Mouse (Mus musculus): ENCODE measurements around the gene Foxp1.
A peak's percentile ranks its signal among the peaks of the same experiment; 100 is the strongest.

The Foxp1 gene

DNA sequence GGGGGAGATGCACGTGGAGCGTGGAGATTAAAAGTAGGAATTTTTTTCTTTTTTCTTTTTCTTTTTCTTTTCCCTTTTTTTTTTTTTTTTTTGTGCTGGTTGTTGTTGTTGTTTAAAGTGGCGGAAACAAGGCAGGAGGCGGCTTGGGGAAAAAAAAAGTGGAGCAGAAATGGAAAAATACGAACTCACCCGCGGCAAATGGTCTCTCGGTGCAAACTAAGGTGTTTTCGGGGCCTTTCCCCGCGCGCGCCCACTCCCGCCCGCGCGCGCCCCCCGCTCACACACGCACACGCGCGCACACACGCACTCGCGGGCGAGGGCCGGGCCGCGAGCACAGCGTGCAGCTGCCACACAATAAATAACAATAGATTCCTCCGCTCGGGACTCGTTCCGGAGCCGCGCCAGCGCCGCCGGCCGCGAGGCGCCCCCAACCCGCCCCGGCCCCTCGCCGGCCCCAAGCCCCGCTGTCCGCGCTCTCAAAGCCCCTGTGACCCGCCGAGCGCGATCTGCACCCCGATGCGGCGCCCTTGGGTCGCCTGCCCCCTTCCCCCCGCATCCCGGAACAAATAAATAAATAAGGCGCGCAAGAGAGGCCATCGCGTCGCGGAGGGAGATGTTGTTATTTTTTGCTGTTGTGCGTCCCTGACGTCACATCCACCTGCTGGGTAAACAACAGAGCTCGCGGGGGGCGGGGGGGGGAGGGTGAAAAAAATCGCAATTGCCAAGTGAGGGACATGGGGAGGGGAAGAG, at the start of gene Foxp1:
TSS of gene Foxp1 (minus strand) at position 363 of the 750 bp plus-strand sequence.
- peak; percentile 43 for ATAC-seq (ENCODE audit: insufficient number of reproducible peaks, low FRiP score, low TSS enrichment)

DNA sequence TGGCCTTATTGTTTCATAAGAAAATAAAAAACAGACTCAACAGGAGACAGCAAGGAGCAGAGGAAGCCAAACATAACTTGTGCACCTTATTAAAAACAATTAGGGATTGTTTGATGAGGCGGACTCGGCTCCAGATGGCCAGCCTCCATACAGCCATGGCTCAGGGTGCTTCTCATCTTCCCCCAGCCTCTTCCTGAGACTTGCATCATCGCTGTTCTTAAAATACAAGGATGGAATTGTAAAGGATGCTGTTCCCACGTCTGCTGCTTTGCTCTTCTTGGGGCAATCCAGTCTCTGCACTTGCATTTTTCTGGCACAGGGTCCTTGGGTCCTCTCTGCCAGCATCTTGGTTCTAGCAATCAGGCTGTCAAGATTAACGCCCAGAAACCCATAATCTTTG, 49.5 kb upstream of the Foxp1 start:
- no peak for ATAC-seq (ENCODE audit: insufficient number of reproducible peaks, low FRiP score, low TSS enrichment)

DNA sequence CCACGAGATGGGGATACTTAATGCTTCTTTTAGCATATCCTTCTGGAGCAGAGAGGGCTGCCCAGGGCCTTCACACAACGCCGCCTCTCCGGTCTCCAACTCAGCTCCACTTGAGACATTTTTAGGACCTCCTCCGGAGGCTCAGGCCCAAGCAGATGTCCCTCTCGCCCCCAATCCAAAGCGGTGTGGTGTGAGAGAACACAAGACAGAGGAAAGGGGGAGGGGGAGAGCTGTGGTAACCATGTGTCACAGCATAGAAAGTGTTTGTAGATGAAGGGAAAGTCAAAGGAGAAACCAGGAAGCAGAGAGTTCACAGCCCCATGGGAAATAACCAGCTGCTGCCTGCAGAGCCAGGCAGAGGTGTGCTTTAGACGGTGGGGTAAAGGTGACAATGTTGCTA, 44.4 kb upstream of the Foxp1 start:
- ATAC-seq (ENCODE audit: insufficient number of reproducible peaks, low FRiP score, low TSS enrichment), result no peak

DNA sequence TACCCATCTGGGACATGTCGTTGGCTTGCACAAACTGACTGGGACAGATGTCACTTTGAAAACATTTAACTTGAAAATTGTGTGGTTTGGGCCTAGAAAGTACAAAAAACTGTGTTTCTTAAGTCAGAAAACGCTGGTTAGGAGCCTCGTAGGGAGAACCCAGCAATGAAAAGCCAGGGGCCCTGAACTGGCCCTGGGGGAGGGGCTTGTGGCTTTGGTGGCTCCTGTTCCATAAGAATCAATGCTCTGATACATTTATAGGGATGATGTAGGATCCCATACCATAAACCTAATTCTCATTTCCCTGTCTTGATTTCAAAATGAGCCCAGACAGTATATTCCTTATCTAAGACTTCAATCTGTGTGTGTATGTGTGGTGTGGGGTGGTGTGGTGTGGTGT, 42.2 kb upstream of the Foxp1 start:
- no peak for ATAC-seq (ENCODE audit: insufficient number of reproducible peaks, low FRiP score, low TSS enrichment)

GRCm38 (mm10) chr6:99556950-99557349, 34.4 kb upstream of the Foxp1 start:
- ATAC-seq (ENCODE audit: insufficient number of reproducible peaks, low FRiP score, low TSS enrichment), result no peak

DNA sequence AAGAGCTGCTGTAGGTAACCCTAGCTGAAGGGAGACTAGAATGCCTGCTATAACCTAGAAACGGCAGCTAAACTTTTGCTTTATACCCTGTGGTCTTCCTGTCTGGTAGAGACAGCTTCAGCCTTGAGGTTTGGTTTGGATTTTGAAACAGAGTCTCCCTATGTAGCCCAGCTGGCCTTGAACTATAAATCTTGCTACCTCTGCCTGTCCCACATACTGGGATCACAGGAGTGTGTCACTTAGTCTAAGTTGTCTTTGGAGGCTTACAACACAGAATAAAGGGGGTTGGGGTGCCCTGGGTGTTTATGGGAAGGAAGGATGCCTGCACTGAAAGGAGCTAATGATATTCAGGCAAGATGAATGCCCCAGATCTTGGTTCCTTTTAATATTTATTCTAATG, 30.3 kb upstream of the Foxp1 start:
- ATAC-seq (ENCODE audit: insufficient number of reproducible peaks, low FRiP score, low TSS enrichment), result no peak

- no peak for ATAC-seq (ENCODE audit: insufficient number of reproducible peaks, low FRiP score, low TSS enrichment)
These were observed 23.9 kb upstream of the Foxp1 start for GRCm38 (mm10) chr6:99546416-99546815.

- ATAC-seq (ENCODE audit: insufficient number of reproducible peaks, low FRiP score, low TSS enrichment), result no peak
These were observed 22.9 kb upstream of the Foxp1 start for GRCm38 (mm10) chr6:99545437-99545836.

DNA sequence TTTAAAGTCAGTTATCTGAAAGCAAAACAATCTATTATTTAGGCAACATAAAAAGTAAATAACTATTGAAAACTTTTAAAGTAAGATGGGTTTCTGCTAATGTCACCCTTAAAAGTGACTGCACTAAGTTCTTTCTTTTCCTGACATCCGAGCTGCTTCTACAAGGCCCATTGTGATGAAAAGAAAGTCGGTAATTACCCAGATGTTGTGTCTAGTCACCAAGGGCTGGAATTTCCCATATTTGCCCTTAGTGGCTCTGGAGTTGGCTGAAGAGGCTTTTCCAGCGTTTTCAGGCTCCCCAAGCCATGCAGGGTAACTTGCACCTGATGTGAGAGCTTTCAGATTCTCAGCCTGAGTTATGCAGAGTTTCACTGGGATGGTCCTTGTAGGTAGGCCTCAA, 18.6 kb upstream of the Foxp1 start:
- ATAC-seq (ENCODE audit: insufficient number of reproducible peaks, low FRiP score, low TSS enrichment), result no peak

- ATAC-seq (ENCODE audit: insufficient number of reproducible peaks, low FRiP score, low TSS enrichment), result no peak
These were observed 18.1 kb upstream of the Foxp1 start for GRCm38 (mm10) chr6:99540653-99541052.

- no peak for ATAC-seq (ENCODE audit: insufficient number of reproducible peaks, low FRiP score, low TSS enrichment)
These were observed 17.6 kb upstream of the Foxp1 start for GRCm38 (mm10) chr6:99540146-99540545.

GRCm38 (mm10) chr6:99538194-99538941, 15.8 kb upstream of the Foxp1 start:
- ATAC-seq (ENCODE audit: insufficient number of reproducible peaks, low FRiP score, low TSS enrichment), result no peak

GRCm38 (mm10) chr6:99534211-99534745, 11.8 kb upstream of the Foxp1 start:
- ATAC-seq (ENCODE audit: insufficient number of reproducible peaks, low FRiP score, low TSS enrichment), result peak; percentile 86

DNA sequence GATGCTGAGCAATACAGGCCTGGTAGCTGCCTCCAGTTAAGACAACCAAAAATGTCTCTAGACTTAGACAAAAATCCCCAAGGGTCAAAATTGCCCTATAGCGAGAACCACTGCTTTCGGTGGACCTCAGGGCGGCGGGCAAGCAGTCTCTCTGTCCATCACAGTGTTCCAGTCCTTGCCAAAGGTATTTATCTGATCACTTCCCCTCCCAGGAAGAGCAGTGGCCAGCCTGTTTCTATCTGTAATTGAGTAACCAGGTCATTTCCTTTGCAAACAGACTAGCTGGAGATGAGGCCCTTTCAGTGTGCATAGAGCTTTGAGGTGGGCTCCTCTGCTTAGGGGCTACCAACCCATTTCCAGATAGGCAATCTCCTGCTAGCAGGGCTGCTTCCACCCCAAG, 9.9 kb upstream of the Foxp1 start:
- ATAC-seq (ENCODE audit: insufficient number of reproducible peaks, low FRiP score, low TSS enrichment), result no peak

GRCm38 (mm10) chr6:99528972-99529371, 6.5 kb upstream of the Foxp1 start:
- ATAC-seq (ENCODE audit: insufficient number of reproducible peaks, low FRiP score, low TSS enrichment), result no peak

DNA sequence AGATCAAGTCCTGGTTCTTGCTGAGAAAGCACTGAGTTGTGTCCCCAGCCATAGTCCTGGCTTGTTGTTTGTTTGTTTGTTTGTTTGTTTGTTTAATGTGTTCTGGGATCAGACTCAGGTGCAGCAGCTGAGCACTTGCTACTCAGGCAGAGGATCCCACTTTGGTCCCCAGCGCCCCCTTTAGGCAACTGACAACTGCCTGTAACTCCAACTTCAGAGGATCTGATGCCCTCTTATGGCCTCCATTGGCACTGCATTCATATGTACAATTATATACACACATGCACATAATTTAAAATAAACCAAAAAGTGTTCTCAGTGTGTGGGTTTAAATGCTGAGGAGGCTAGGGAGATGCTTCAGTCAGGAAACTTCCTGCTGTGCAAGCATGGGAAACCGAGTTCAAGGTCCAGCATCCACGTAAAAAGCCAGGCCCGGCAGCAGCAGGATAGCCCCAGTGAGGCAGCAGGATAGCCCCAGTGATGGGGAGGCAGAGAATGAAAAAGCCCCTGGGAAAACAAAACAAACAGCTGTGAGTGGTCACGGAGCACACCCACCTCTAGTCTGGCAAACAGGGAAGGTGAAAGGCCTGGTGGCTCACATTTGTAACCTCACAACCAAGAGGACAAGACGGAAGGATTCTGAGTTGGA, 5.1 kb upstream of the Foxp1 start:
- ATAC-seq (ENCODE audit: insufficient number of reproducible peaks, low FRiP score, low TSS enrichment), result no peak

GRCm38 (mm10) chr6:99525351-99525750, 2.8 kb upstream of the Foxp1 start:
- no peak for ATAC-seq (ENCODE audit: insufficient number of reproducible peaks, low FRiP score, low TSS enrichment)

DNA sequence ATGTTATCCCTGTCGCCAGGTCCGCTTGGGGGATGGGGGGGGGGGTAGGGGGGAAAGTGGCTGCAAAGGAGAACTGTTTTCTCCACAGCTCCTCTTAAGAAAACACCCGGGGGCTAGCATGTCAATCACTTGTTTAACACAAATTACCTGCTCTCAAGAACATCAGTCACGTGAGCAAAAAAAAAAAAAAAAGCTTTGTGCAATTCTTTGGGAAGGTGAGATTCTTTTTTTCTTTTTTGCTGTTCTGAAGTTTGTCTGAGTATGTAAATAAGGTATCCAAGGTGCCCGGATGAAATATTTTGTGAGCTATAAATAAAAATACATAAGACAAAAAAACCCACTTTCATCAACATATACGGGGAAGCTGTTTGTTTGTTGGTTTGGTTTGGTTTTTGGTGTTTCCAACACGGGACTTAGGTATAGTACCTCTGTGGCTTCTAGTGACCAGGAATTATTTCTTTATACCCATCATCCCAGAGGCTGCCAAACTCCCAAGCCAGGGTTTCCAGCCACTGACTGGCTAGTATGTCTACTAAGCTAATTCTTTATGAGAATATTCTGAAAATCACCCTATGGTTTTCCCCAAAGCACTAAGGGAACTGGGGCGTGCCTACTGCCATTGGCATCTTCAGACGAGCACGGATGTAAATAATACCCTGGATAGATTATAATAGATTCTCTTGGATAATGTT, 1.3 kb upstream of the Foxp1 start:
- no peak for ATAC-seq (ENCODE audit: insufficient number of reproducible peaks, low FRiP score, low TSS enrichment)

DNA sequence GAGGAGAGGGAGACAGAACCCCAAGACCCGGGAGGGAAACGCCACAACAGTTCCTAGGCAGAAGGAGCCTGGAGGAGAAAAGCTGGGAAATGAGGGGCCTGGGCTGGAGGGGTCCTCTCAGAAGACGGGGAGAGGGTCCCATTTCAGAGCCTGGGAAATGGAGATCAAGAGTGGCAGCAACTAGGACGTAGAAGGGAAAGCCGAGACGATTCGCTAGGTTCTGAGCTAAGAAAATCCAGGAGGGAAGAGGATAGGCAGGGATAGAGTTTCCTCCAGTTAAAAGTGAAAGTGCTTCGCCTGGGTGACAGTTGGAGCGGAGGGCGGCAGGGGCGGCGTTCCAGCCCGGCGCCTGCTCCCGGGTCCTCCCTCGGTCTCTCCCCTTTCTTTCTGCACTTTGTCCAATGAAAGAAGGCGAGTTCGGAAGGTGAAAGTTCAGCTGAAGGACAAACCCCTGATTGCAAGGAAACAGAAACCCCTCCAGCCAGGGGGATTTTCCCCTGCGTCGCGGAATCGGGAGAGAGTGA, 650 bp upstream of the Foxp1 start:
- peak; percentile 56 for ATAC-seq (ENCODE audit: insufficient number of reproducible peaks, low FRiP score, low TSS enrichment)

- 0 out of 2 replicates have a peak, but pooled peaks have one; percentile 19 for ATAC-seq (ENCODE audit: insufficient number of reproducible peaks, low FRiP score, low TSS enrichment)
These were observed 721 bp downstream of the Foxp1 start for GRCm38 (mm10) chr6:99521641-99522358.

All from cerebellum, adult (tissue).